Mouse (Mus musculus): ENCODE data around the gene 6430628N08Rik. TPM values are rescaled to one million over a fixed set of nuclear protein-coding genes. Genes with fewer than 3 reads are reported as not detected.

6430628N08Rik gene
- polyA plus RNA-seq, 1 experiment from 2014 or later, result not detected

GRCm38 (mm10) chr4:115943669-115944314 is 53.3 kb downstream of the 6430628N08Rik start:
- peak overlapping the region; percentile 49 for H3K4me2 ChIP-seq
- H3K36me3 ChIP-seq (replicated peaks), result no peaks in the 10 kb centered on the region
- peaks cover 36% of the 10 kb centered on the region for H3K4me1 ChIP-seq
- H3K4me3 ChIP-seq (replicated peaks), result peak overlapping the region; percentile 30
- H3K9me3 ChIP-seq, result no peaks in the 10 kb centered on the region
- peak; percentile 25 for ATAC-seq (ENCODE audit: low FRiP score)
- H3K27me3 ChIP-seq, result peaks cover 99% of the 10 kb centered on the region
- peak overlapping the region; percentile 21; the same call in 1 of the 2 replicates for H3K9ac ChIP-seq
- no peak overlapping the region for H3K27ac ChIP-seq
- WGBS, result under 1% methylated on average over 41 of the region's 41 CpGs

Other genes starting within 250 kb of the 6430628N08Rik start
- 0.17 and 0.28 TPM in 2 replicates for gene Cyp4b1, start 242.9 kb upstream of the 6430628N08Rik start, polyA plus RNA-seq (2016; fragmentation: Nextera tagmentation; extraction: Ambion mirVana)
- 34.1 and 35.0 TPM in 2 replicates for gene Efcab14, start 152.9 kb upstream of the 6430628N08Rik start, polyA plus RNA-seq (2016; fragmentation: Nextera tagmentation; extraction: Ambion mirVana)
- 0.50 TPM in 1 of 2 replicates, not detected in the other for gene Tex38, start 109.6 kb upstream of the 6430628N08Rik start, polyA plus RNA-seq (2016; fragmentation: Nextera tagmentation; extraction: Ambion mirVana)
- gene Atpaf1, start 105.9 kb upstream of the 6430628N08Rik start, polyA plus RNA-seq (2016; fragmentation: Nextera tagmentation; extraction: Ambion mirVana), result 39.5 and 41.0 TPM in 2 replicates
- gene Mob3c, start 62.6 kb upstream of the 6430628N08Rik start, polyA plus RNA-seq (2016; fragmentation: Nextera tagmentation; extraction: Ambion mirVana), result 4.2 and 4.6 TPM in 2 replicates
- 25.9 and 27.2 TPM in 2 replicates for gene Mknk1, start 51.5 kb upstream of the 6430628N08Rik start, polyA plus RNA-seq (2016; fragmentation: Nextera tagmentation; extraction: Ambion mirVana)
- not detected in 2 replicates for gene Kncn, start 6.3 kb upstream of the 6430628N08Rik start, polyA plus RNA-seq (2016; fragmentation: Nextera tagmentation; extraction: Ambion mirVana)
- gene Dmbx1, start 49.3 kb downstream of the 6430628N08Rik start, polyA plus RNA-seq (2016; fragmentation: Nextera tagmentation; extraction: Ambion mirVana), result 0.51 and 0.87 TPM in 2 replicates
- gene Faah, start 127.3 kb downstream of the 6430628N08Rik start, polyA plus RNA-seq (2016; fragmentation: Nextera tagmentation; extraction: Ambion mirVana), result 3.2 and 3.6 TPM in 2 replicates
- gene Nsun4, start 163.2 kb downstream of the 6430628N08Rik start, polyA plus RNA-seq (2016; fragmentation: Nextera tagmentation; extraction: Ambion mirVana), result 16.9 and 18.9 TPM in 2 replicates
- 377 and 389 TPM in 2 replicates for gene Uqcrh, start 184.4 kb downstream of the 6430628N08Rik start, polyA plus RNA-seq (2016; fragmentation: Nextera tagmentation; extraction: Ambion mirVana)
- 62.0 and 64.2 TPM in 2 replicates for gene Lrrc41, start 184.6 kb downstream of the 6430628N08Rik start, polyA plus RNA-seq (2016; fragmentation: Nextera tagmentation; extraction: Ambion mirVana)
- 61.4 and 63.1 TPM in 2 replicates for gene Rad54l, start 233.0 kb downstream of the 6430628N08Rik start, polyA plus RNA-seq (2016; fragmentation: Nextera tagmentation; extraction: Ambion mirVana)
- 58.6 and 59.5 TPM in 2 replicates for gene Pomgnt1, start 233.2 kb downstream of the 6430628N08Rik start, polyA plus RNA-seq (2016; fragmentation: Nextera tagmentation; extraction: Ambion mirVana)